Mouse (Mus musculus): ENCODE results near the gene Zfp341. TPM values are rescaled to one million over a fixed set of nuclear protein-coding genes. Genes with fewer than 3 reads are reported as not detected.

The Zfp341 gene
- total and polyA plus RNA-seq, 2 experiments from 2014 or later = 1.5 to 7.7 TPM

DNA sequence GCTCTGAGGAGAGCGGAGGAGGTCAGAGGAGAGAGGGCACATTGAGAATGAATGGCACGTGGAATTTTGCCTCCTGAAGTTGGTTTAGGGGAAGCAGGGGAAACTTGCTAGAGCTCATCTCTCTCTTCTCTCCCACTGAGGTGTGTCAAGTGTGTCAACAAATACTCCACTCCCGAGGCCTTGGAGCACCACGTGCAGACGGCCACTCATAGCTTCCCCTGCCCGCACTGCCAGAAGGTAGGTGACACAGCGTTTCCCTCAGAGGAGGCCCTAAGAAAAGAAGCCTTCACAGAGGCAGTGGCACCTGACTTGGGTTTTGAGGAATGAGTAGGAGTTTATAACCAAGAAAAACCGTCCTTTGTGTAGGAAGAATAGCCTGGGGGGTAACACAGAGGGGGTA, 28.1 kb downstream of the Zfp341 start:
- Histone ChIP-seq H3K9me3 (ENCODE audit: low read length) (no peaks in the 10 kb centered on the region), H3K4me2 (ENCODE audit: low read depth, low read length, poor library complexity, severe bottlenecking) (no peak overlapping the region), H3K27ac (ENCODE audit: low read depth, low read length) (no peak overlapping the region), H3K9ac (replicated peaks; ENCODE audit: low read length, poor library complexity, severe bottlenecking) (no peak overlapping the region), H3K27me3 (ENCODE audit: insufficient read depth, low read length) (no peaks in the 10 kb centered on the region), H3K36me3 (ENCODE audit: insufficient read depth, low read length) (peaks cover 40% of the 10 kb centered on the region), H3K4me1 (ENCODE audit: insufficient read depth, low read length) (no peaks in the 10 kb centered on the region), H3K4me3 (ENCODE audit: low read depth, low read length) (no peak overlapping the region)
- no peak for DNase-seq (ENCODE audit: low spot score)
- no peak for ATAC-seq (ENCODE audit: low FRiP score)
- 89% methylated on average over 8 of the region's 8 CpGs for WGBS
- TF ChIP-seq CTCF (IDR thresholded peaks at IDR 0.05) = no peak

- Histone ChIP-seq H3K36me3 (ENCODE audit: insufficient read depth, low read length) (peaks cover 39% of the 10 kb centered on the region), H3K4me3 (ENCODE audit: low read depth, low read length) (no peak overlapping the region), H3K9ac (replicated peaks; ENCODE audit: low read length, poor library complexity, severe bottlenecking) (no peak overlapping the region), H3K9me3 (ENCODE audit: low read length) (no peaks in the 10 kb centered on the region), H3K4me1 (ENCODE audit: insufficient read depth, low read length) (no peaks in the 10 kb centered on the region), H3K4me2 (ENCODE audit: low read depth, low read length, poor library complexity, severe bottlenecking) (no peak overlapping the region), H3K27me3 (ENCODE audit: insufficient read depth, low read length) (no peaks in the 10 kb centered on the region), H3K27ac (ENCODE audit: low read depth, low read length) (no peak overlapping the region)
- TF ChIP-seq CTCF (IDR thresholded peaks at IDR 0.05) = no peak
- 94% methylated on average over 9 of the region's 9 CpGs for WGBS
- DNase-seq (ENCODE audit: low spot score) (no peak), ATAC-seq (ENCODE audit: low FRiP score) (no peak)
Measured at GRCm38 (mm10) chr2:154642005-154642459, 28.9 kb downstream of the Zfp341 start.

DNA sequence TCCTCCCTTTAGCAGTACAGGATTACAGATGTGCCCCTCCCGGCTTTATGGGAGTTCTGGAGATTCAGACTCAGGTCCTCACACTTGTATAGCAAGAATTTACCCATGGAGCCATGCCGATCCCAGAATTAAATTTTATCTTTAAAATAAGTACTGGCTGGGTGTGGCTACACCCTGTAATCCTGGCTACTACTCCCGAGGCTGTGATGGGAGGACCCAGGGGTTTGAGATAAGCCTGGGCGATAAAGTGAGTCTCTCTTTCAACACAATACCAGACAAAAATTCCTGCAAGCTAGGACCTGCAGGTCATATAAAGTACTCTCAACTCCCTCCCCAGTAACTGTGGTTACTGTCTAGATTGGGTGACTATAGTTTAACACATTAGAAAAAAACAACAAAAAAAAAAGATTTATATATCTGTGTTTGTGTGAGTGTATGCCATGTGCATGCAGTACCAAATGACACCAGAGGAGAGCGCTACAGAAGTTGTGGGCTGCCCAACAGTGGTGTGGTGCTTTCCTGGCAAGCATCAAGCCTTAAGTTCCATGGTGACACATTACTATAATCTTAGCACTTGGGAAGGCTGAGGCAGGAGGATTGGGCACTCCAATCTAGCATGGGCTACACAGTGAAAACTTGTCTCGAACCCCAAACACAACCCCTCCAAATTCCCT, 29.8 kb downstream of the Zfp341 start:
- WGBS = 89% methylated on average over 6 of the region's 6 CpGs
- Histone ChIP-seq H3K27me3 (ENCODE audit: insufficient read depth, low read length) (no peaks in the 10 kb centered on the region), H3K4me3 (ENCODE audit: low read depth, low read length) (no peak overlapping the region), H3K9me3 (ENCODE audit: low read length) (no peaks in the 10 kb centered on the region), H3K9ac (replicated peaks; ENCODE audit: low read length, poor library complexity, severe bottlenecking) (no peak overlapping the region), H3K27ac (ENCODE audit: low read depth, low read length) (no peak overlapping the region), H3K36me3 (ENCODE audit: insufficient read depth, low read length) (peaks cover 33% of the 10 kb centered on the region), H3K4me2 (ENCODE audit: low read depth, low read length, poor library complexity, severe bottlenecking) (no peak overlapping the region), H3K4me1 (ENCODE audit: insufficient read depth, low read length) (no peaks in the 10 kb centered on the region)
- DNase-seq (ENCODE audit: low spot score) = no peak
- ATAC-seq (ENCODE audit: low FRiP score) = no peak
- TF ChIP-seq CTCF (IDR thresholded peaks at IDR 0.05) = no peak; the same call in 1 of the 2 replicates

GRCm38 (mm10) chr2:154646634-154647033, 33.5 kb downstream of the Zfp341 start:
- Histone ChIP-seq H3K9ac (replicated peaks; ENCODE audit: low read length, poor library complexity, severe bottlenecking) (no peak overlapping the region), H3K4me3 (ENCODE audit: low read depth, low read length) (no peak overlapping the region), H3K36me3 (ENCODE audit: insufficient read depth, low read length) (peaks cover 17% of the 10 kb centered on the region), H3K9me3 (ENCODE audit: low read length) (no peaks in the 10 kb centered on the region), H3K27me3 (ENCODE audit: insufficient read depth, low read length) (no peaks in the 10 kb centered on the region), H3K4me2 (ENCODE audit: low read depth, low read length, poor library complexity, severe bottlenecking) (no peak overlapping the region), H3K27ac (ENCODE audit: low read depth, low read length) (no peak overlapping the region), H3K4me1 (ENCODE audit: insufficient read depth, low read length) (no peaks in the 10 kb centered on the region)
- WGBS = 83% methylated on average over 5 of the region's 5 CpGs
- ATAC-seq (ENCODE audit: low FRiP score) (no peak), DNase-seq (ENCODE audit: low spot score) (peak; percentile 36)
- TF ChIP-seq CTCF (IDR thresholded peaks at IDR 0.05) = peak; percentile 69

DNA sequence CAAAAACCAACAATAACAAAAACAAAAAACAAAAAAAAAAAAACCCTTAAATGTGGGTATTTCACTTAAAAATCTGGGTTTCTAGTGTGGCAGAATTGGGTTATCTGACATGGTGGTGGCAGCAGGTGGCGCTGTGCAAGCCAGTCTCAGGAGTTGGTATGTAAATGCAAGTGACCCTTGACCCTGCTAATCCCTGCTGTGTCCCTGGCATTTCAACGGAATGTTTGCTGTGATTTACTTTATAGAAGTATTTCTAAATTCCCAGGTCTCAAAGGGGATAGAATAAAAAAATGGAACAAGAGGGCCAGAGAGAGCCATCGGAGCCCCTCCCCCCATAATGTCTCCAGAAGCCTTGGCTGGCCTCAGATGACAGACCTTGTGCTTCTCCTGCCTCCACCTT, 35.0 kb downstream of the Zfp341 start:
- Histone ChIP-seq H3K9ac (replicated peaks; ENCODE audit: low read length, poor library complexity, severe bottlenecking) (no peak overlapping the region), H3K36me3 (ENCODE audit: insufficient read depth, low read length) (peaks cover 14% of the 10 kb centered on the region), H3K4me3 (ENCODE audit: low read depth, low read length) (no peak overlapping the region), H3K27ac (ENCODE audit: low read depth, low read length) (no peak overlapping the region), H3K4me2 (ENCODE audit: low read depth, low read length, poor library complexity, severe bottlenecking) (no peak overlapping the region), H3K9me3 (ENCODE audit: low read length) (no peaks in the 10 kb centered on the region), H3K4me1 (ENCODE audit: insufficient read depth, low read length) (no peaks in the 10 kb centered on the region), H3K27me3 (ENCODE audit: insufficient read depth, low read length) (no peaks in the 10 kb centered on the region)
- DNase-seq (ENCODE audit: low spot score) = peak; percentile 48
- ATAC-seq (ENCODE audit: low FRiP score) = no peak
- WGBS = 8% methylated on average over 3 of the region's 3 CpGs
- peak; percentile 67 for TF ChIP-seq CTCF (IDR thresholded peaks at IDR 0.05)

DNA sequence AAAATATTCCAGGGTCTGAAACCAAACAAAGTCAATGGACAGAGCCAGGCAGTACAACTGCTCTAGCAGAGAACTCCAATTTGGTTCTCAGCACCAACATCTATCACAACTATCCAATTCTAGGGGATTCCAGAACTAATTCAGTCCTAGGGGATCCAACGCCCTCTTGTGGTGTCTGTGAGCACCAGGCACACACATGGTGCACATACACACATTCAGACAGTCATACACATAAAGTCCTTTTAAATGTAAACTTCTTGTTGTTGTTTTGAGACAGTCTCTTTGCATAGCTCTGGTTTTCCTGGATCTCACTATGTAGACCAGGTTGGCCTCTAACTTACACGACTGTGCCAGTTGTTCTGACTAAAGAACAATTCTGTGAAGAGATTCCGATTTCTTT, 37.3 kb downstream of the Zfp341 start:
- no peak overlapping the region for H3K4me3 ChIP-seq (ENCODE audit: low read depth, low read length)
- ATAC-seq (ENCODE audit: low FRiP score) = no peak
- H3K9ac ChIP-seq (replicated peaks; ENCODE audit: low read length, poor library complexity, severe bottlenecking) = no peak overlapping the region
- H3K4me2 ChIP-seq (ENCODE audit: low read depth, low read length, poor library complexity, severe bottlenecking) = no peak overlapping the region
- peak; percentile 22; the same call in 1 of the 2 replicates for TF ChIP-seq CTCF (IDR thresholded peaks at IDR 0.05)
- H3K27me3 ChIP-seq (ENCODE audit: insufficient read depth, low read length) = no peaks in the 10 kb centered on the region
- DNase-seq (ENCODE audit: low spot score) = no peak
- 80% methylated on average over 3 of the region's 3 CpGs for WGBS
- no peak overlapping the region for H3K27ac ChIP-seq (ENCODE audit: low read depth, low read length)
- H3K9me3 ChIP-seq (ENCODE audit: low read length) = no peaks in the 10 kb centered on the region
- peaks cover 7% of the 10 kb centered on the region for H3K36me3 ChIP-seq (ENCODE audit: insufficient read depth, low read length)
- H3K4me1 ChIP-seq (ENCODE audit: insufficient read depth, low read length) = no peaks in the 10 kb centered on the region
